Mouse (Mus musculus) heart, embryonic 16.5 days (tissue): ENCODE results near the gene Zswim4. TPM values are rescaled to one million over a fixed set of nuclear protein-coding genes. Genes with fewer than 3 reads are reported as not detected.
A peak's percentile ranks its signal among the peaks of the same experiment; 100 is the strongest.
"Not testable (repeated sequence)": the region's sequence is repeated elsewhere in the genome, so short reads cannot be mapped to it uniquely, and the experiment has no call there.

Experiments
- ATAC-seq: fragments of 200-750 bp; cut with Nextera tagmentation; replicated peaks from 2 replicates; pipeline ENCODE4 v1.8.0; 2017; ENCODE audit warnings: moderate number of reproducible peaks; ENCODE audit not compliant: insufficient read depth, low FRiP score; ENCODE audit errors: extremely low read depth
- H3K27ac ChIP-seq: fragments of 300-500 bp; sonication (generic); 2 replicates; pipeline ENCODE4 v1.5.1; 2014; ENCODE audit warnings: mild to moderate bottlenecking, low read length, control low read depth, moderate library complexity
- H3K27me3 ChIP-seq: fragments of 300-500 bp; sonication (generic); 2 replicates; pipeline ENCODE4 v1.6.1; 2014; ENCODE audit warnings: low read length, mixed read lengths; ENCODE audit not compliant: control insufficient read depth, insufficient read depth
- H3K36me3 ChIP-seq: fragments of 300-500 bp; sonication (generic); 2 replicates; pipeline ENCODE4 v1.6.1; 2014; ENCODE audit not compliant: control insufficient read depth, insufficient read depth
- H3K4me1 ChIP-seq: fragments of 300-500 bp; sonication (generic); 2 replicates; pipeline ENCODE4 v1.6.1; 2014; ENCODE audit warnings: low read length, mixed read lengths; ENCODE audit not compliant: control insufficient read depth, insufficient read depth
- H3K4me2 ChIP-seq: fragments of 300-500 bp; sonication (generic); 2 replicates; pipeline ENCODE4 v1.6.1; 2014; ENCODE audit warnings: low read depth, mild to moderate bottlenecking, control low read depth, low read length
- H3K4me3 ChIP-seq: fragments of 300-500 bp; sonication (generic); 2 replicates; pipeline ENCODE4 v1.5.1; 2014; ENCODE audit warnings: mild to moderate bottlenecking, control low read depth, low read length
- H3K9ac ChIP-seq: fragments of 300-500 bp; sonication (generic); 2 replicates; pipeline ENCODE4 v1.6.1; 2014; ENCODE audit warnings: low read length, control low read depth
- H3K9me3 ChIP-seq: fragments of 300-500 bp; sonication (generic); replicated peaks from 2 replicates; pipeline ENCODE4 v1.6.1; 2016; ENCODE audit warnings: low read length; ENCODE audit not compliant: control insufficient read depth
- WGBS: fragments of 180-500 bp; shearing (Covaris S2); extraction: QIAGEN DNeasy Blood & Tissue Kit; methylation state at CpG from one replicate; pipeline ENCODE4 v1.1.7; 2014; 5-methylcytosine and 5-hydroxymethylcytosine counted together
- polyA plus RNA-seq: library from polyadenylated mRNA; unstranded; fragments of >200 nt; fragmentation: Nextera tagmentation; extraction: Ambion mirVana; gene quantifications from 2 replicates; pipeline ENCODE4 v1.2.1, GENCODE M21; 2015

Gene Zswim4
- polyA plus RNA-seq: 8.4 and 9.9 TPM in 2 replicates

GRCm38 (mm10) chr8:84236998-84237473 is at the start of gene Zswim4:
Gene Zswim4, minus strand, starts transcription at chr8:84237055.
- peaks cover 27% of the 10 kb centered on the region for H3K4me1 ChIP-seq
- under 1% methylated on average over 35 of the region's 35 CpGs for WGBS
- peak within 1 kb of the TSS; percentile 89 for H3K4me3 ChIP-seq
- H3K27ac ChIP-seq: peak within 1 kb of the TSS; percentile 74
- H3K27me3 ChIP-seq: no peaks in the 10 kb centered on the region
- H3K4me2 ChIP-seq: peak within 1 kb of the TSS; percentile 85
- H3K36me3 ChIP-seq: no peaks in the 10 kb centered on the region
- H3K9ac ChIP-seq: peak within 1 kb of the TSS; percentile 97
- ATAC-seq: peak; percentile 97
- H3K9me3 ChIP-seq: no peaks in the 10 kb centered on the region

- H3K27me3 ChIP-seq, H3K4me3 ChIP-seq, H3K9me3 ChIP-seq, H3K9ac ChIP-seq, H3K36me3 ChIP-seq, H3K4me1 ChIP-seq, H3K4me2 ChIP-seq, H3K27ac ChIP-seq: not testable (repeated sequence)
- ATAC-seq: peak; percentile 45; the same call in 1 of the 2 replicates
- WGBS: 48% methylated on average over 5 of the region's 5 CpGs
Observed at GRCm38 (mm10) chr8:84285665-84286064, 48.8 kb upstream of the Zswim4 start.

- H3K27me3 ChIP-seq: no peaks in the 10 kb centered on the region
- peak overlapping the region; percentile 49 for H3K4me2 ChIP-seq
- H3K9ac ChIP-seq: 0 out of 2 replicates have a peak overlapping the region, but pooled peaks have one; percentile 30
- H3K36me3 ChIP-seq: no peaks in the 10 kb centered on the region
- H3K4me1 ChIP-seq: peaks cover 3% of the 10 kb centered on the region; the same call in 1 of the 2 replicates
- peak overlapping the region; percentile 3; the same call in 1 of the 2 replicates for H3K4me3 ChIP-seq
- no peaks in the 10 kb centered on the region for H3K9me3 ChIP-seq
- WGBS: 14% methylated on average over 9 of the region's 9 CpGs
- peak overlapping the region; percentile 32; the same call in 1 of the 2 replicates for H3K27ac ChIP-seq
- ATAC-seq: no peak
Observed at GRCm38 (mm10) chr8:84284608-84285063, 47.8 kb upstream of the Zswim4 start.

GRCm38 (mm10) chr8:84280777-84281176 is 43.9 kb upstream of the Zswim4 start:
- WGBS: 51% methylated on average over 10 of the region's 10 CpGs
- Histone ChIP-seq H3K4me3 (no peak overlapping the region), H3K4me2 (no peak overlapping the region), H3K36me3 (no peaks in the 10 kb centered on the region), H3K27me3 (no peaks in the 10 kb centered on the region), H3K9me3 (no peaks in the 10 kb centered on the region), H3K27ac (no peak overlapping the region), H3K9ac (no peak overlapping the region), H3K4me1 (peaks cover 3% of the 10 kb centered on the region; the same call in 1 of the 2 replicates)
- ATAC-seq: no peak

GRCm38 (mm10) chr8:84276447-84276846 is 39.6 kb upstream of the Zswim4 start:
- Histone ChIP-seq H3K4me1 (no peaks in the 10 kb centered on the region), H3K36me3 (no peaks in the 10 kb centered on the region), H3K27me3 (no peaks in the 10 kb centered on the region), H3K4me2 (no peak overlapping the region), H3K27ac (no peak overlapping the region), H3K9ac (no peak overlapping the region), H3K4me3 (no peak overlapping the region), H3K9me3 (no peaks in the 10 kb centered on the region)
- 47% methylated on average over 1 of the region's 1 CpGs for WGBS
- no peak for ATAC-seq

- Histone ChIP-seq H3K9ac (no peak overlapping the region), H3K4me1 (peaks cover 10% of the 10 kb centered on the region), H3K4me3 (no peak overlapping the region), H3K27me3 (no peaks in the 10 kb centered on the region), H3K27ac (no peak overlapping the region), H3K9me3 (no peaks in the 10 kb centered on the region), H3K4me2 (no peak overlapping the region), H3K36me3 (no peaks in the 10 kb centered on the region)
- WGBS: 78% methylated on average over 3 of the region's 3 CpGs
- ATAC-seq: no peak
Observed at GRCm38 (mm10) chr8:84273968-84274367, 37.1 kb upstream of the Zswim4 start.

GRCm38 (mm10) chr8:84272302-84272701 is 35.4 kb upstream of the Zswim4 start:
- Histone ChIP-seq H3K9me3 (no peaks in the 10 kb centered on the region), H3K9ac (no peak overlapping the region), H3K4me2 (no peak overlapping the region), H3K27ac (no peak overlapping the region), H3K27me3 (no peaks in the 10 kb centered on the region), H3K4me1 (peaks cover 10% of the 10 kb centered on the region), H3K36me3 (no peaks in the 10 kb centered on the region), H3K4me3 (no peak overlapping the region)
- 75% methylated on average over 4 of the region's 4 CpGs for WGBS
- ATAC-seq: no peak

- WGBS: under 1% methylated on average over 44 of the region's 44 CpGs
Observed at GRCm38 (mm10) chr8:84269950-84270773, 33.3 kb upstream of the Zswim4 start, which contains the start of gene Ccdc130. Gene Ccdc130, minus strand, starts transcription at chr8:84270380.

GRCm38 (mm10) chr8:84261098-84261497 is 24.2 kb upstream of the Zswim4 start:
- no peak overlapping the region for H3K4me2 ChIP-seq
- WGBS: 88% methylated on average over 4 of the region's 4 CpGs
- peaks cover 8% of the 10 kb centered on the region for H3K4me1 ChIP-seq
- no peak overlapping the region for H3K27ac ChIP-seq
- no peaks in the 10 kb centered on the region for H3K9me3 ChIP-seq
- no peaks in the 10 kb centered on the region for H3K27me3 ChIP-seq
- no peak overlapping the region for H3K9ac ChIP-seq
- H3K4me3 ChIP-seq: no peak overlapping the region
- H3K36me3 ChIP-seq: peaks cover 44% of the 10 kb centered on the region
- no peak for ATAC-seq

More at GRCm38 (mm10) chr8:84269950-84270773, 33.3 kb upstream of the Zswim4 start, which contains the start of gene Ccdc130:
- peaks cover 10% of the 10 kb centered on the region for H3K36me3 ChIP-seq
- peak within 1 kb of the TSS; percentile 97 for H3K4me3 ChIP-seq
- peak; percentile 99 for ATAC-seq
- peak within 1 kb of the TSS; percentile 67 for H3K27ac ChIP-seq
- H3K4me1 ChIP-seq: peaks cover 10% of the 10 kb centered on the region
- H3K4me2 ChIP-seq: peak within 1 kb of the TSS; percentile 95
- no peaks in the 10 kb centered on the region for H3K9me3 ChIP-seq
- no peaks in the 10 kb centered on the region for H3K27me3 ChIP-seq
- H3K9ac ChIP-seq: peak within 1 kb of the TSS; percentile 95
